Mouse (Mus musculus): ENCODE measurements around the gene Smox.

The Smox gene

GRCm38 (mm10) chr2:131552736-131553400 is 61.6 kb downstream of the Smox start:
- no peak for DNase-seq (ENCODE audit: low spot score)

- no peak for DNase-seq (ENCODE audit: low spot score)
Measured at GRCm38 (mm10) chr2:131557896-131558295, 66.6 kb downstream of the Smox start.

- no peak for DNase-seq (ENCODE audit: low spot score)
Measured at GRCm38 (mm10) chr2:131560205-131560919, 69.1 kb downstream of the Smox start.

GRCm38 (mm10) chr2:131561344-131561870 is 70.1 kb downstream of the Smox start:
- no peak for DNase-seq (ENCODE audit: low spot score)

GRCm38 (mm10) chr2:131561891-131562585 is 70.7 kb downstream of the Smox start, which contains the start of gene Adra1d:
Gene Adra1d (minus strand): TSS chr2:131562283.
- DNase-seq (ENCODE audit: low spot score): no peak

- DNase-seq (ENCODE audit: low spot score): no peak
Measured at GRCm38 (mm10) chr2:131562586-131563122, 71.4 kb downstream of the Smox start.

All from spleen, adult 12 weeks (tissue).